In genomic region chr14:75793110-75793509, GRCm38 (mm10) we compare ENCODE assay signal across 34 mouse cellular contexts.
"Had no signal": no experiment of that assay in that cellular context is flagged by ENCODE, and none has a peak within 500 bp of the region (broad histone marks: within the 10 kb centered on the region; RNA-seq: fewer than 3 reads in every experiment).

No protein-coding gene starts in this region.

- ATAC-seq: hindbrain, embryonic 16.5 days; hindbrain, postnatal 0 days; inflammation-experienced regulatory T-cells, adult 6 months; intestine, embryonic 15.5 days; intestine, embryonic 16.5 days; intestine, postnatal 0 days had no signal

- H3K4me2 ChIP-seq: heart, embryonic 11.5 days; heart, embryonic 12.5 days; heart, embryonic 13.5 days; heart, embryonic 15.5 days; hindbrain, embryonic 12.5 days; hindbrain, embryonic 13.5 days; hindbrain, embryonic 14.5 days; hindbrain, embryonic 15.5 days; intestine, embryonic 15.5 days; kidney, embryonic 15.5 days had no signal

- H3K27ac ChIP-seq: heart, adult 2 months; heart, embryonic 13.5 days; heart, embryonic 15.5 days; hindbrain, embryonic 10.5 days; hindbrain, embryonic 12.5 days; hindbrain, embryonic 13.5 days; hindbrain, embryonic 14.5 days; hindbrain, embryonic 15.5 days; hindbrain, postnatal 0 days; intestine, embryonic 15.5 days; kidney, embryonic 15.5 days; layer of hippocampus, adult 2 months had no signal

- H3K9ac ChIP-seq: heart, embryonic 12.5 days; heart, embryonic 13.5 days; heart, embryonic 15.5 days; hindbrain, embryonic 12.5 days; hindbrain, embryonic 13.5 days; hindbrain, embryonic 14.5 days; hindbrain, embryonic 15.5 days; intestine, embryonic 15.5 days; kidney, embryonic 15.5 days had no signal

- DNase-seq: heart, adult 2 months; heart, postnatal 10 days; heart, postnatal 14 days; heart, postnatal 36 days; heart, postnatal 4 days; kidney, adult 11 months; kidney, adult 18-20 months; kidney, adult 2 months; kidney, adult 8-10 months; kidney, adult 9 months; kidney, postnatal 10 days; kidney, postnatal 14 days; kidney, postnatal 25 days; kidney, postnatal 4 days; layer of hippocampus, adult 9-11 months; layer of hippocampus, postnatal 36 days had no signal

- H3K9me3 ChIP-seq: heart, embryonic 10.5 days; heart, embryonic 12.5 days; heart, embryonic 13.5 days; heart, embryonic 15.5 days; hindbrain, embryonic 10.5 days; hindbrain, embryonic 12.5 days; hindbrain, embryonic 13.5 days; hindbrain, embryonic 15.5 days; intestine, embryonic 15.5 days; kidney, embryonic 15.5 days had no signal

- H3K36me3 ChIP-seq: heart, embryonic 10.5 days; heart, embryonic 12.5 days; heart, embryonic 13.5 days; heart, embryonic 15.5 days; hindbrain, embryonic 10.5 days; hindbrain, embryonic 12.5 days; hindbrain, embryonic 13.5 days; hindbrain, embryonic 15.5 days; intestine, embryonic 15.5 days; kidney, embryonic 15.5 days had no signal

- H3K27me3 ChIP-seq: heart, embryonic 12.5 days; heart, embryonic 13.5 days; heart, embryonic 15.5 days; intestine, embryonic 15.5 days had no signal

- H3K4me3 ChIP-seq: heart, adult 2 months; heart, embryonic 10.5 days; heart, embryonic 12.5 days; heart, embryonic 13.5 days; heart, embryonic 15.5 days; hindbrain, embryonic 10.5 days; hindbrain, embryonic 12.5 days; hindbrain, embryonic 13.5 days; hindbrain, embryonic 15.5 days; intestine, embryonic 15.5 days; kidney, embryonic 15.5 days; layer of hippocampus, adult 2 months had no signal

- H3K4me1 ChIP-seq: heart, embryonic 12.5 days; heart, embryonic 15.5 days; hindbrain, embryonic 13.5 days; hindbrain, embryonic 15.5 days; intestine, embryonic 15.5 days had no signal
